Mouse (Mus musculus): Measurements from ENCODE around the gene Tmtc2.

Tmtc2 gene

GRCm38 (mm10) chr10:105417845-105418383 is 156.3 kb downstream of the Tmtc2 start:
- DNase-seq (ENCODE audit: low read depth, low spot score): no peak

DNA sequence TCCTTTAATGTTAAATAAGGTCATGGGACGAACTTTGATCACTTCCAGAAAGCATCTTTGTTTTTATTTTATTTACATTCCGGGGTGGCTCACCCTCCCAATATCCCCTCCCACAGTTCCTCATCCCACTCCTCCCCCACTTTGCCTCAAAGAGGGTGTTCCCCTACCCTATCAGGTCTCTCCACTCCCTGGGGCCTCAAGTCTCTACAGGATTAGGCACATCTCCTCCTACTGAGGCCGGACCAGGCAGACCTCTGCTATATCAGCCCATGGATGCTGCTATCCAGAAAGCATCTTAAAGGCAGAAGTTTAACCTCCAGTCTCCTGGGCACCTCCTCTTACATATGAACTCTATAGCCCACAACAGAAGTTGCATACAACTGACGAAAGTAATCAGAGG is 157.7 kb downstream of the Tmtc2 start:
- DNase-seq (ENCODE audit: low read depth, low spot score): no peak

GRCm38 (mm10) chr10:105405856-105406527 is 168.3 kb downstream of the Tmtc2 start:
- no peak for DNase-seq (ENCODE audit: low read depth, low spot score)

GRCm38 (mm10) chr10:105403931-105404330 is 170.3 kb downstream of the Tmtc2 start:
- no peak for DNase-seq (ENCODE audit: low read depth, low spot score)

DNA sequence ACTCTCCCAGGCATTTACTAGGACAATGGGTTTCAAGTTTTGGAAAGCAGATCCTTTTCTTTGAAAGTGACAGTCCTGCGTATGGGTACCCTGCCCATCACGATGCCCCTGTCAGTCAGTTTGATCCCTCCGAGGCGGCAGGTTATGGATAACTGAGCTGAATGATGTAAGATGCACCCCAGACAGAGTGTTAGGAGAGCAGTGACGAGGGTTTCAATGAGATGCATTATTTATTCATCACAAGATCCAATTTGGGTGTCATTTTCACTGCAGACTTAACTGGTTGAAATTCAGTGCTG is 171.8 kb downstream of the Tmtc2 start:
- no peak for DNase-seq (ENCODE audit: low read depth, low spot score)

DNA sequence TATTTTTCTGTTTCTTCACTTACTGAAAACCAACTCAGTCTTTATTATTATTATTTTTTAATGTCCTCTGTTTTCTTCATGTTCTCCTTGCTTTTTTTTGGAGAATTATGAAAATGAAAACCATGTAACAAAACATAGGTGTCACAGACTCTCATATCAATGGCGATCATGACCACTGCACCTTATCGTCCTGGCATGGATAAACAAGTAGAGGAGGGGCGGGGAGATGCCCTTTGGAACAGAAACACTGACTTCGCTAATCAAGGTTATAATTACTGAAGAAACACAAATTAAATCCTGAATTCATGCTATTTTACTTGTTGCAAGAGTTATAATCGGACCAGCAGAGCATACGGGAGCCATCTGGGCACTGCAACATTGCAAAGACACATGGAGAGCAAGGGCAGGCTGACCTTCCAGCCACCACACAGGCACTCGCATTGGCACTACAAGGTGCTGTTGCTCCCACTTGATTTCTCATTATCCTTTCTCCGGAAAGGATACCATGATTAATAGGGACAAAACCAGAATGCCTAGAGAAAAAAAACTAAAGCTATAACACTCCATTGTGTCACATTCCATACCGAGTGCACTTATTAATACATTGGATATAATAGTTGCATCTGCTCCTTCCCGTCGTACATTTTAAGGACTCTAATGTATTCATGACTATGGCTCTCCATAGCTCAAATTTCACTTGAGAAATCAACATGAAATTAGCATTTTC is 172.3 kb downstream of the Tmtc2 start:
- no peak for DNase-seq (ENCODE audit: low read depth, low spot score)

GRCm38 (mm10) chr10:105399316-105399715 is 174.9 kb downstream of the Tmtc2 start:
- no peak for DNase-seq (ENCODE audit: low read depth, low spot score)

- no peak for DNase-seq (ENCODE audit: low read depth, low spot score)
Observed at GRCm38 (mm10) chr10:105384065-105384464, 190.2 kb downstream of the Tmtc2 start.

DNA sequence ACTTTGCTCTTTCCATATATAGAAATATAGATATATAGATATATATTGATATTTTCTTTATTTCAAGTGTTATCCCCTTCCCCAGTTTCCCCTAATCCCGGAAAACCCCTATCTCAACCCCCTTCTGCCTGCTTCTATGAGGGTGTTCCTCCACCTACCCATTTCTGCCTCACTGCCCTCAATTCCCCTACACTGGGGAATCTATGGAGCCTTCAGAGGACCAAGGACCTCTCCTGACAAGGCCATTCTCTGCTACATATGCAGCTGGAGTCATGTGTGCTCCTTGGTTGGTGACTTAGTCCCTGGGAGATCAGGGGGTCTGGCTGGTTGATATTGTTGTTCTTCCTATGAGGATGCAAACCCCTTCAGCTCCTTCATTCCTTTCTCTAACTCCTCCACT is 192.5 kb downstream of the Tmtc2 start:
- no peak for DNase-seq (ENCODE audit: low read depth, low spot score)

DNA sequence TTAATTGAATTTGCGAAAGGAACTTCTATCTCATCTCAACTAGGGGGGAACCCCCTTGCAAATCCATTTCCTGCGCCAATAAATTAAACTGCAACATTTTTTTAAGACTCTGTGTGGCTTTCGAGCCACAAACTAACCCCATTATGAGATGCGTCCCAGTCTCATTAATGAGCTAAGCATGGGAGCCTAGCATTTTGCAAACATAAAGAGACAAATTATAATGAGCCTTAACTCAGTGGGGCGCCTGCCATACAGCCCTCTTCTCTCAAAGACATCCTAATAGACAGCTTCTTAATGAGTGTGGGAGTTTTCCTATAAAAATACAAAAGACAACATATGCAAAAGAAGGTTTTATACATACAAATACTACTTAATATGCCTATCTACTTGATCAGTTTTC is 193.0 kb downstream of the Tmtc2 start:
- no peak for DNase-seq (ENCODE audit: low read depth, low spot score)

DNA sequence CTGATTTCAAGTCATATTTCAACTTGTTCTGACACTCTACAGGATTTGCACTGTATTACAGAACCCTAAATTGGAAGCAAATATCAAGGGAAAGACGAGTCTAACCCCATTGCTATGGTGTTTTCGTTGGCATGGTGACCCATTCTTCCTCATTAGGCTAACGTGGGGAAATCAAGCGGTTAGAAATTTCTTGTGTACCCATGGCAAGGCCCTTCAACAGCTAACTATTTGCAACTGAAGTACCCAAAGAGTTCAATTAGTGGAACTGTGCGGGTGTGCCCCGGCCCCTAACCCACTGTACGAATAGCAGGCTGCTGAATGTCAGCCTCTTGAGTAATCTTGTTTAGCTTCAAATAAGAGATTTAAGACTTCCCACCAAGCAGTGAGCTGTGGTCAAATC is 193.7 kb downstream of the Tmtc2 start:
- peak; percentile 8 for DNase-seq (ENCODE audit: low read depth, low spot score)

DNA sequence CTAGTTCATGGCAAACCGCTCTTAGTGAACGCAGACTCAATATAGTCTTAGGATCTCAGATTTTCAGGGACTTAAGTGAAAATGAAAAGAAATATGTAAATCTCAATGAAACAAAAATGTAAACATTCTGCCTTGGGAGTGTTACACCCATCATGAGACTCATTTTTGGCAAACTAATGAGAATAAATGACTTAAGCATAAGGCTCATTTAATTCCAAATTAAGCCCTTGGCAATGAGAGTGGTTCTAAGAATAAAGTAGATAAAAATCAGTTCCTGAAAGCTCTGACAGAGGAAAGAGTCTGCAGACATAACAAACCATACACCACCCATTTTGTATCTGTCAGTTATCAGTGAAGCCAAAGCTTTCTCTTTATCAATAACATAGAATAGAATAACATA is 196.5 kb downstream of the Tmtc2 start:
- no peak for DNase-seq (ENCODE audit: low read depth, low spot score)

DNA sequence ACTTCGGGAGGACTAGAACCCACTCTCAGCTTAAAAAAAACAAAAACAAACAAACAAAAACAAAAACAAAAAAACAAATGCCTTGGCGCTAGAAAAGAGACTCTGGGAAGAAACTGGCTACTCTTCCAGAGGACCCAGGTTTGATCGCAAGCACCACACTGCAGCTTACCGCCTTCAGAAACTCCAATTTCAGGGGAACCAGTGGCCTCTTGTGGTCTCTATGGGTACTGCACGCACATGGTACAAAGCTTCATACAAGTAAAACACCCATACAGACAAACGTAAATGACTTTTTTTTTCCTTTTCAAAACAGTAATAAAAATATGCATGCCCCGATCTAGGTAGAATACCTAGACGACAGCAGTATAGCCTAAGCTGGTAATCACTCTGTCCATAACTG is 201.0 kb downstream of the Tmtc2 start:
- DNase-seq (ENCODE audit: low read depth, low spot score): no peak

GRCm38 (mm10) chr10:105368242-105368641 is 206.0 kb downstream of the Tmtc2 start:
- no peak for DNase-seq (ENCODE audit: low read depth, low spot score)

DNA sequence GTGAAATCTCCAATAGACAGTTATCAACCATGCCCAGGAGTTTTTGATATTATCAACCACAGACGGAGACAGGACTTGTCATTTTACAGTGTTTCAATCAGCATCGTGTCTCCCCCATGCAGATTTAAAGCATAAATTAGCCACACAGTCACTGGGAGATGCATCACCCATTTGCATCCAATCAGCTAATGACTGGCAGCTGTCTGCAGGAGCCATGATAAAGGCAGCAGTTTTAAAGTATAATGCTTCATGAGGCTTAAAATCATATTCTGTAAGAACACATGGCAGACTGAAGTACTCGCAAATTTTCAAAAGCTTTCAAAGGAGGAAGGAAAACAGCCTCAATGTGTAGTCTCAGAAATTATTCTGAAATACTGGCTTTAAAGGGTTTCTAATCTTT is 209.8 kb downstream of the Tmtc2 start:
- no peak for DNase-seq (ENCODE audit: low read depth, low spot score)

- no peak for DNase-seq (ENCODE audit: low read depth, low spot score)
Observed at GRCm38 (mm10) chr10:105350301-105350700, 223.9 kb downstream of the Tmtc2 start.

- no peak for DNase-seq (ENCODE audit: low read depth, low spot score)
Observed at GRCm38 (mm10) chr10:105345920-105346319, 228.3 kb downstream of the Tmtc2 start.

- no peak for DNase-seq (ENCODE audit: low read depth, low spot score)
Observed at GRCm38 (mm10) chr10:105332856-105333255, 241.4 kb downstream of the Tmtc2 start.

GRCm38 (mm10) chr10:105330327-105330726 is 243.9 kb downstream of the Tmtc2 start:
- no peak for DNase-seq (ENCODE audit: low read depth, low spot score)

DNA sequence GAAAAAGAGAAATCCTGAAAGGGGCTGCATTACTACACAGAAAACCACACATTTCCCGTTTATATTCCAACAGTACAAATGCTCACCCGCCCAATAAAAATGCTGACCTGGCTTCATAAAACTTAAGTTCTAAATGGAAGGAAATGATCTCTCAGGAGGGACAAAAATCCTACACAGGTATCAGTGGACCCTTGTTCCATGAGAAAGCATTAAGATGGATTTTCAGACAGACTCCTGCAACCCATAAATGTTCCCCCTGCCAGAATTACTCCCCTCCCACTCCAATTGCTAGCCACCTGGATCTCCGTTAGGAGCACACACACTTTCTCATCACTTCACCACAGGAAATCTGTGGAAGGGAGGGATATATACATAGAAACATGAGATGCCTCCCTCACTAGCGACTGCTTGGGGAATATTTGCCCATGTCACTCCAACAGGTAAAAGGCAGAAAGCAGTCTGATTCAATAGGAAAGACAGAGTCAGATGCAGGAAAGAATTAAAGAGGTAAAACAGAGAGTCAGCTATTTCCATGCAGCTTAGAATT is 250.5 kb downstream of the Tmtc2 start:
- DNase-seq (ENCODE audit: low read depth, low spot score): no peak

DNA sequence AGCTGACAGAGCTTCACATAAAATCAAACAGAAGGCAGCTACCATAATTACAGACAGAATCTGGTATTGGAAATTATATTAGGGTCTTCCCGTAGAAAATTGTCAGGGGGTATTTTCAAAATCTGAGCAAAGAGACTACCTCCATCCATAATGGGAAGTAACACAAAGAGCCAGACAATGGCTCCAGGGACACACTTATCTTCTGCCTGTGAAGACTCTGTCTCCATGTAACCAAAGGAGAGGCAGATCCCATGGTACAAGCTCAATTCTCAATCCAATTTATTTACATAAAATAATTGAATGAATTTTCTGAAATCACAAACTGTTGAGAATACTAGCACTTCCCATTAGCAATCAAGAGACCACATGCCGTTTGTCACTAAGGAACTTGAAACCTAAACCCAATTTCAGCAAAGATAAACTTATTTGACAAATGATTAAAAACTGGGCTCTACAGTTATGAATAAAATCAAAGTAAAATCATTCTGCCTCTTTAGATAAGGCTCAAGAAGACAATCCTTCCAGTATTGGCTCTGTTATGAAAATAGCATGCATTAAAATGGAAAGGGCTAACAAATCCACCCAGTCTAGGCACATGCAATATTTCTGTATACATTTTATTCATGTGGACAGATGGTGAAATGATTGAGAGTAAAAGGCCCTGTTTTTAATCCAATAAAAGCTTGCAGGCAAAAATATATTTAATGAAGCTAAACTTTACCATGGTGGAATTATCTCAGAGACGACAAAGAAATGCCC is 254.8 kb downstream of the Tmtc2 start:
- no peak for DNase-seq (ENCODE audit: low read depth, low spot score)

- no peak for DNase-seq (ENCODE audit: low read depth, low spot score)
Observed at GRCm38 (mm10) chr10:105318869-105319268, 255.4 kb downstream of the Tmtc2 start.

Data from embryo, embryonic 11.5 days (tissue).